Mouse (Mus musculus) stomach, postnatal 0 days (tissue): ENCODE data around the gene Chchd4.

Experiments
- CTCF ChIP-seq: IDR thresholded peaks from 2 replicates; pipeline ENCODE4 v1.5.1; 2016; ENCODE audit warnings: antibody characterized with exemption, low read depth, mild to moderate bottlenecking, moderate library complexity
- EP300 ChIP-seq: optimal IDR thresholded peaks from 2 replicates; pipeline ENCODE3; 2016; ENCODE audit warnings: antibody characterized with exemption

DNA sequence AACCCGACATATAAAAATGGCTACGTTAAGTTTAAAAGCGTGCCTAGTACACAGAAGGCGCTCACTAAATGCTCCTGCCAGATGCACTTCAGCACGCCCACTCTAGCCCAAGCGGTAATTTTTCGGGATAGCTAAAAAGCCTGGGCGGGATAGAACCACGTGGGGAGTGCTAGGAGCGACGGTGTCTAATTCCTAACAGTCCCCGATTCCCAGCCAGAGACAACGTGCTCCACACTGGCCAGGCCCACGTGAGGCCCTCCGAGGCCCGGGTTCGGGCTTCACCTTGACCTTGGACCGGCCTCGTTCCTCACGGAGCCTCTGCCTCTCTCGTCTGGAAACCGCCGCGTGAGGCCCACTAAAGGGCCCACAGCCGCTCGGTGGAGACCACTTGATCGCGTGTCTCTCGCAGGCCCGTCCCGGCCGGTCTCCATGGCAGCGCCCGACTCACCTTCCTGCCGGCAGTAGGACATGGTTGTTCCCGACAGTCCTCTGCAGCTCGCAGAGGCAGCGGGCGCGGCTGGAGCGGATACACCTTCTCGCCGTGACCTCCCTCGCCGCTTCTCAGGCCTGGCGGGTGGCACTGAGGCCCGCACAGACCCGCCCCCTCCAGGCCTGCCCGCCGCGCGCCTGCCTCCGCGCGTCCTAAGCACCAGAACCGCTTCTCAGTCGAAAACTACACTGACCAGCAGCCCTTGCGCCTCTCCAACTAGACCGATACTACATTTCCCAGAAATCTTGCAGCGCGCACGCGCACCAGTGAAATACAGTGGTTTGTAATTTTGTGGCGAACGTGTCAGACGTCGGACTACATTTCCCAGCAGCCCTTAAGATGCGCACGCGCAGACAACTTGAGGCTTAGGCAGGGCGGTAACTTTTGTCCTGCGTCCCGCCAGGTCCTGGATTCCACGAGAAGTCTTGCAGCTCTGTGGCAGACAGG, at the start of gene Chchd4, which contains the start of gene Tmem43:
- TF ChIP-seq EP300 (no peak), CTCF (peak; percentile 48)
